Comparison of ENCODE assay signal across 9 mouse cellular contexts in genomic region chr9:80002394-80003188, GRCm38 (mm10). TPM values are rescaled to one million over a fixed set of nuclear protein-coding genes. Genes with fewer than 3 reads are reported as not detected.
DNase-seq lines count a peak whose midpoint lies in the region; ATAC-seq and TF ChIP-seq lines count a peak whose summit lies in the region.
"Had no signal": no experiment of that assay in that cellular context is flagged by ENCODE, and none has a peak within 500 bp of the region (broad histone marks: within the 10 kb centered on the region; RNA-seq: fewer than 3 reads in every experiment).

No protein-coding gene starts in this region.

- no peaks in the 10 kb centered on the region for H3K9me3 ChIP-seq in G1E (replicated peaks)
- no peaks in the 10 kb centered on the region for H3K9me3 ChIP-seq in forebrain, embryonic 16.5 days (ENCODE audit: control insufficient read depth, low read length)
- H3K9me3 ChIP-seq in hindbrain, embryonic 13.5 days = no peaks in the 10 kb centered on the region
- H3K9me3 ChIP-seq: limb, embryonic 12.5 days had no signal

- H3K9ac ChIP-seq in forebrain, embryonic 16.5 days (replicated peaks; ENCODE audit: low read depth, low read length) = no peak overlapping the region
- H3K9ac ChIP-seq in hindbrain, embryonic 13.5 days = no peak overlapping the region
- H3K9ac ChIP-seq: limb, embryonic 12.5 days had no signal

- no peak overlapping the region for H3K4me3 ChIP-seq in G1E (ENCODE audit: low read depth, low read length)
- H3K4me3 ChIP-seq in forebrain, embryonic 16.5 days (replicated peaks; ENCODE audit: low read length) = no peak overlapping the region
- H3K4me3 ChIP-seq in hindbrain, embryonic 13.5 days = no peak overlapping the region
- H3K4me3 ChIP-seq: limb, embryonic 12.5 days had no signal

- peak; percentile 76; the same call in 1 of the 2 replicates for ATAC-seq in G1E (ENCODE audit: extremely low read depth, insufficient number of reproducible peaks, low FRiP score, poor library complexity, severe bottlenecking)
- ATAC-seq in forebrain, embryonic 16.5 days = peak; percentile 90
- ATAC-seq in hindbrain, embryonic 13.5 days (ENCODE audit: low FRiP score) = peak; percentile 85

- WGBS in forebrain, embryonic 16.5 days = 37% methylated on average over 14 of the region's 14 CpGs
- WGBS in hindbrain, embryonic 13.5 days = 42% methylated on average over 14 of the region's 14 CpGs

- no peak overlapping the region for H3K4me2 ChIP-seq in forebrain, embryonic 16.5 days (ENCODE audit: low read length)
- no peak overlapping the region for H3K4me2 ChIP-seq in hindbrain, embryonic 13.5 days
- H3K4me2 ChIP-seq: limb, embryonic 12.5 days had no signal

- H3K27ac ChIP-seq in forebrain, embryonic 16.5 days (ENCODE audit: low read length) = no peak overlapping the region
- H3K27ac ChIP-seq in hindbrain, embryonic 13.5 days = no peak overlapping the region
- H3K27ac ChIP-seq: limb, embryonic 12.5 days had no signal

- peak; percentile 80 for TF ChIP-seq CTCF in G1E (IDR thresholded peaks at IDR 0.05; ENCODE audit: low read depth, low read length)

- no peaks in the 10 kb centered on the region for H3K36me3 ChIP-seq in G1E (replicated peaks)
- no peaks in the 10 kb centered on the region for H3K36me3 ChIP-seq in forebrain, embryonic 16.5 days (ENCODE audit: control insufficient read depth, insufficient read depth)
- no peaks in the 10 kb centered on the region for H3K36me3 ChIP-seq in hindbrain, embryonic 13.5 days
- H3K36me3 ChIP-seq: limb, embryonic 12.5 days had no signal

- H3K4me1 ChIP-seq in G1E (ENCODE audit: insufficient read depth, low read depth, low read length) = no peaks in the 10 kb centered on the region
- H3K4me1 ChIP-seq in forebrain, embryonic 16.5 days (replicated peaks; ENCODE audit: control insufficient read depth, insufficient read depth, low read length) = no peaks in the 10 kb centered on the region
- peaks cover 3% of the 10 kb centered on the region; the same call in 1 of the 2 replicates for H3K4me1 ChIP-seq in hindbrain, embryonic 13.5 days (replicated peaks)
- H3K4me1 ChIP-seq: limb, embryonic 12.5 days had no signal

- H3K27me3 ChIP-seq in G1E (ENCODE audit: insufficient read depth, low read length) = peaks cover 9% of the 10 kb centered on the region; the same call in 1 of the 2 replicates
- no peaks in the 10 kb centered on the region for H3K27me3 ChIP-seq in forebrain, embryonic 16.5 days (replicated peaks; ENCODE audit: control insufficient read depth, insufficient read depth, low read length)
- H3K27me3 ChIP-seq in hindbrain, embryonic 13.5 days = no peaks in the 10 kb centered on the region
- H3K27me3 ChIP-seq: limb, embryonic 12.5 days had no signal

- DNase-seq in G1E (ENCODE audit: low spot score) = peak; percentile 42
- DNase-seq in c-Kit-positive CD71-negative TER-119-negative erythroid progenitor cells, embryonic 14.5 days (ENCODE audit: low read depth) = peak; percentile 71
- DNase-seq in layer of hippocampus, adult 9-11 months = peak; percentile 69
- peak; percentile 94 for DNase-seq in lung, postnatal 36 days
- DNase-seq in retina, postnatal 7 days (ENCODE audit: low read depth, low spot score) = peak; percentile 51
- DNase-seq in urinary bladder, postnatal 10 days (ENCODE audit: low spot score) = peak; percentile 34

RNA-seq across cellular contexts. Expression of gene Filip1, which starts 10.1 kb away (rescaled TPM):
- 0.24 TPM in 1 of 2 replicates, not detected in the other for total RNA-seq in G1E (2014; fragmentation: Nextera tagmentation)
- total RNA-seq in G1E (2017) = 0.11 and 0.12 TPM in 2 replicates
- polyA plus RNA-seq in G1E (2012) = 0.01 TPM in 1 of 2 replicates, not detected in the other
- 2.4 and 3.0 TPM in 2 replicates for polyA plus RNA-seq in forebrain, embryonic 16.5 days (2015; fragmentation: Nextera tagmentation; extraction: Ambion mirVana)
- polyA plus RNA-seq in hindbrain, embryonic 13.5 days (2015; fragmentation: Nextera tagmentation; extraction: Ambion mirVana) = 2.6 and 3.4 TPM in 2 replicates

Comparison
In these comparisons a context has a peak if more than half of its experiments do, and no peak if none do; other contexts are left out.
1. DNase-seq: peak in every context shown above with its lines; median percentile 94 in lung, postnatal 36 days; 71 in c-Kit-positive CD71-negative TER-119-negative erythroid progenitor cells, embryonic 14.5 days; 69 in layer of hippocampus, adult 9-11 months; 51 in retina, postnatal 7 days; 42 in G1E; 34 in urinary bladder, postnatal 10 days.